Mouse (Mus musculus): ENCODE data around the gene Sema7a. TPM values are rescaled to one million over a fixed set of nuclear protein-coding genes. Genes with fewer than 3 reads are reported as not detected.
A peak's percentile ranks its signal among the peaks of the same experiment; 100 is the strongest.

Sema7a gene
- total RNA-seq (2021), result 10 to 100 TPM; 10.4 to 21.1 TPM
- long read RNA-seq, experiment 1, partial matches to known transcripts, result 1 of 2 reads
- long read RNA-seq, experiment 1, other reads (novel, unspliced or antisense), result 0 of 2 reads
- long read RNA-seq, experiment 2, partial matches to known transcripts, result 1 of 1 reads
- long read RNA-seq, experiment 2, other reads (novel, unspliced or antisense), result 0 of 1 reads

- DNase-seq (ENCODE audit: low spot score in 2 of 2), result peak; percentile 83 to 88
Observed at GRCm38 (mm10) chr9:57939431-57940348, at the start of gene Sema7a. TSS of gene Sema7a (plus strand) at chr9:57940112.

GRCm38 (mm10) chr9:57900478-57900877 lies 39.4 kb upstream of the Sema7a start:
- DNase-seq (ENCODE audit: low spot score in 2 of 2), result no peak

- DNase-seq (ENCODE audit: low spot score in 2 of 2), result no peak
Observed at GRCm38 (mm10) chr9:57901197-57901596, 38.7 kb upstream of the Sema7a start.

- DNase-seq (ENCODE audit: low spot score in 2 of 2), result no peak
Observed at GRCm38 (mm10) chr9:57901601-57902000, 38.3 kb upstream of the Sema7a start.

GRCm38 (mm10) chr9:57902132-57902531 lies 37.8 kb upstream of the Sema7a start:
- no peak for DNase-seq (ENCODE audit: low spot score in 2 of 2)

GRCm38 (mm10) chr9:57903589-57904249 lies 36.2 kb upstream of the Sema7a start:
- DNase-seq (ENCODE audit: low spot score in 2 of 2), result no peak

GRCm38 (mm10) chr9:57904250-57904644 lies 35.7 kb upstream of the Sema7a start:
- DNase-seq (ENCODE audit: low spot score in 2 of 2), result no peak

- no peak for DNase-seq (ENCODE audit: low spot score in 2 of 2)
Observed at GRCm38 (mm10) chr9:57907206-57907605, 32.7 kb upstream of the Sema7a start.

GRCm38 (mm10) chr9:57910254-57911160 lies 29.4 kb upstream of the Sema7a start, which contains the start of gene Ubl7:
TSS of gene Ubl7 (plus strand) at chr9:57910979.
- DNase-seq (ENCODE audit: low spot score in 2 of 2), result peak; percentile 83 to 85

GRCm38 (mm10) chr9:57912571-57912970 lies 27.3 kb upstream of the Sema7a start:
- no peak for DNase-seq (ENCODE audit: low spot score in 2 of 2)

GRCm38 (mm10) chr9:57921491-57922060 lies 18.3 kb upstream of the Sema7a start:
- no peak for DNase-seq (ENCODE audit: low spot score in 2 of 2)

- DNase-seq (ENCODE audit: low spot score in 2 of 2), result no peak
Observed at GRCm38 (mm10) chr9:57922381-57922780, 17.5 kb upstream of the Sema7a start.

GRCm38 (mm10) chr9:57923046-57923445 lies 16.9 kb upstream of the Sema7a start:
- DNase-seq (ENCODE audit: low spot score in 2 of 2), result no peak

GRCm38 (mm10) chr9:57931166-57931767 lies 8.6 kb upstream of the Sema7a start:
- no peak for DNase-seq (ENCODE audit: low spot score in 2 of 2)

GRCm38 (mm10) chr9:57932253-57932652 lies 7.7 kb upstream of the Sema7a start:
- no peak for DNase-seq (ENCODE audit: low spot score in 2 of 2)

- no peak for DNase-seq (ENCODE audit: low spot score in 2 of 2)
Observed at GRCm38 (mm10) chr9:57932831-57933602, 6.9 kb upstream of the Sema7a start.

GRCm38 (mm10) chr9:57935683-57936437 lies 4.1 kb upstream of the Sema7a start:
- DNase-seq (ENCODE audit: low spot score in 2 of 2), result peak; percentile 84 to 89

GRCm38 (mm10) chr9:57937171-57937570 lies 2.7 kb upstream of the Sema7a start:
- DNase-seq (ENCODE audit: low spot score in 2 of 2), result no peak
